Mouse (Mus musculus) cerebellum, adult 9-10 months (tissue): Measurements from ENCODE around the gene Olfr112.
"Not testable (repeated sequence)": the region's sequence is repeated elsewhere in the genome, so short reads cannot be mapped to it uniquely, and the experiment has no call there.

ENCODE experiments used
- DNase-seq: peaks from one replicate; pipeline ENCODE4 v3.0.0; 2022

Olfr112 gene

GRCm38 (mm10) chr17:37569351-37569750, at the start of gene Olfr112:
Gene Olfr112 (minus strand): TSS chr17:37569451.
- DNase-seq = no peak

- no peak for DNase-seq
These were observed 23.4 kb upstream of the Olfr112 start, which contains the start of gene Olfr114 for GRCm38 (mm10) chr17:37592643-37593042. Gene Olfr114 (minus strand): TSS chr17:37592743.

- DNase-seq = no peak
These were observed 8.3 kb upstream of the Olfr112 start, which contains the start of gene Olfr113 for GRCm38 (mm10) chr17:37577563-37577962. Gene Olfr113 (minus strand): TSS chr17:37577663.

- no peak for DNase-seq
These were observed 10.2 kb downstream of the Olfr112 start for GRCm38 (mm10) chr17:37558913-37559615.

- no peak for DNase-seq
These were observed 25.3 kb downstream of the Olfr112 start for GRCm38 (mm10) chr17:37543800-37544435.

- DNase-seq = no peak
These were observed 27.7 kb downstream of the Olfr112 start for GRCm38 (mm10) chr17:37541454-37542119.

GRCm38 (mm10) chr17:37538416-37538815, 30.8 kb downstream of the Olfr112 start:
- not testable (repeated sequence) for DNase-seq

GRCm38 (mm10) chr17:37535173-37535572, 34.1 kb downstream of the Olfr112 start:
- no peak for DNase-seq

GRCm38 (mm10) chr17:37525427-37525826, 43.8 kb downstream of the Olfr112 start:
- DNase-seq = not testable (repeated sequence)

GRCm38 (mm10) chr17:37524612-37525011, 44.6 kb downstream of the Olfr112 start:
- DNase-seq = not testable (repeated sequence)
